Mouse (Mus musculus): ENCODE measurements around the gene Atg4a. TPM values are rescaled to one million over a fixed set of nuclear protein-coding genes. Genes with fewer than 3 reads are reported as not detected.

Gene Atg4a
- polyA plus RNA-seq, 1 experiment from 2014 or later, result 24.6 TPM

DNA sequence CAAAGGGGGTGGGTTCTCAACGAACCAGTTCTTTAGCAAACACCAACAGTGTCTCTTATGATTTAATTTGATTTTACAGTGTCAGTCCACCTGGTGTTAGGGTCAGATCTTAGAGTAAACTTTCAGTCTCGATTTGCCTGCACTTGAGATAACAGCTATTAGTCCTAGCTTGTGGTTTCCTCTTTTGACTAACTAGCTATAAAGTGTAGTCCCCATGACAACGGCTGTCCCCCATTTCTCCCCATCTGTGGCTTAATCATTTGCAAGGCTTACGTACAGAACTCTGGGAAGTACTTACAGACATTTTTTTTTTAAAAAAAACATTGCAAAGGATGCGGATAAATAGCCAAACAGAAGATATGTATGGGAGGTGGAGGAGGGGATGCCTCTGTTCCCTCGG, 28.1 kb downstream of the Atg4a start:
- Histone ChIP-seq H3K4me3 (no peak overlapping the region), H3K27me3 (peaks cover 5% of the 10 kb centered on the region; the same call in 1 of the 2 replicates)
- 53% methylated on average over 6 of the region's 6 CpGs for WGBS

DNA sequence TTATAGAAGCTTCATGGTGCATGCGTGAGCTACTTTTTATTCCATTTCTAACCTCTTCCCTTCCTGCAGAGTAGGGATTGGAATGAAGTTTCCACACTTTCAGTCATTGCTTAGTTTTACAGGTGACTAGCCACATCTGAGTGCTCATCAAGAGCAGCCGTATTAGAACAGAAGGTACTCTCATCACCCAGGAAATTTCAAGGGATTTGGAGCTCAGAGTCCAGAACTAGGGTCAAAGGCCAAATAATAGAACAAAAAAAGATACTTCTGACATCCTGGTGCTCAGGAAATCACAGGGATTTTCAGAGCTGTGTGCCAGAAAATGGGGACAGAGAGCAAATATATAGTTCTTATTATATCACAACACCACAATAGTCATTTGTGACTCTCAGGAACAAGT, 28.5 kb downstream of the Atg4a start:
- H3K27ac ChIP-seq, result no peak overlapping the region
- H3K9me3 ChIP-seq, result no peaks in the 10 kb centered on the region
- H3K9ac ChIP-seq, result no peak overlapping the region
- no peaks in the 10 kb centered on the region for H3K36me3 ChIP-seq
- H3K4me1 ChIP-seq, result 0 out of 2 replicates have a peak, but pooled peaks cover under 1% of the 10 kb centered on the region
- no peak overlapping the region for H3K4me3 ChIP-seq
- peaks cover 5% of the 10 kb centered on the region; the same call in 1 of the 2 replicates for H3K27me3 ChIP-seq
- 72% methylated on average over 2 of the region's 2 CpGs for WGBS
- ATAC-seq (ENCODE audit: insufficient number of reproducible peaks, low FRiP score, low TSS enrichment, low read depth), result no peak
- H3K4me2 ChIP-seq, result no peak overlapping the region

More for the DNA sequence above, 28.1 kb downstream of the Atg4a start:
- 0 out of 2 replicates have a peak, but pooled peaks cover 4% of the 10 kb centered on the region for H3K4me1 ChIP-seq
- H3K9me3 ChIP-seq, result no peaks in the 10 kb centered on the region
- H3K4me2 ChIP-seq, result no peak overlapping the region
- no peaks in the 10 kb centered on the region for H3K36me3 ChIP-seq
- no peak overlapping the region for H3K9ac ChIP-seq
- ATAC-seq (ENCODE audit: insufficient number of reproducible peaks, low FRiP score, low TSS enrichment, low read depth), result no peak
- no peak overlapping the region for H3K27ac ChIP-seq

DNA sequence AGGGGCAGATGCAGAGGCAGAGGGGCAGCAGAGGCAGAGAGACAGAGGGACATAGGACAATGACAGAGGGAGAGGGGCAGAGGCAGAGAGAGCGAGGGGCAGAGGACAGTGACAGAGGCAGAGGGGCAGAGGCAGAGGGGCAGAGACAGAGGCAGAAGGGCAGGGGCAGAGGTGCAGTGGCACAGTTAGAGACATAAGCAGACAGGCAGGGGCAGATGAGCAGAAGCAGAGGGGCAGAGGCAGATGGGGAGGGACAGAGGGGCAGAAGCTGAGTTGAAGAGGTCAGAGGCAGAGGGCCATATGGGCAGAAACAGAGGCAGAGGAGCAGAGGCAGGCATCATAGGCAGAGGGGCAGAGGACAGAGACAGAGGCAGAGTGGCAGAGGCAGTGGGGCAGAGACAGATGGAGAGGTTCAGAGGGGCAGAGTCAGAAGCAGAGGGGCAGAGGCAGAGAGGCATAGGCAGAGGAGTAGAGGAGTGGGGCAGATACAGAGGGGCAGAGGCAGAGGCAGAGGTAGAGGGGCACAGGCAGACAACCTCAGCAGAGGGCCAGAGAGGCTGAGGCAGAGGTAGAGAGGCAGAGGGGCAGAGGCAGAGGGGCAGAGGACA, 40.3 kb downstream of the Atg4a start:
- no peak overlapping the region for H3K4me2 ChIP-seq
- no peak overlapping the region for H3K4me3 ChIP-seq
- no peaks in the 10 kb centered on the region for H3K9me3 ChIP-seq
- no peaks in the 10 kb centered on the region for H3K36me3 ChIP-seq
- H3K27me3 ChIP-seq, result no peaks in the 10 kb centered on the region; the same call in 1 of the 2 replicates
- H3K4me1 ChIP-seq, result no peaks in the 10 kb centered on the region
- H3K27ac ChIP-seq, result no peak overlapping the region
- peak; percentile 48; the same call in 1 of the 2 replicates for ATAC-seq (ENCODE audit: insufficient number of reproducible peaks, low FRiP score, low TSS enrichment, low read depth)
- H3K9ac ChIP-seq, result no peak overlapping the region
- 80% methylated on average over 1 of the region's 1 CpGs for WGBS

DNA sequence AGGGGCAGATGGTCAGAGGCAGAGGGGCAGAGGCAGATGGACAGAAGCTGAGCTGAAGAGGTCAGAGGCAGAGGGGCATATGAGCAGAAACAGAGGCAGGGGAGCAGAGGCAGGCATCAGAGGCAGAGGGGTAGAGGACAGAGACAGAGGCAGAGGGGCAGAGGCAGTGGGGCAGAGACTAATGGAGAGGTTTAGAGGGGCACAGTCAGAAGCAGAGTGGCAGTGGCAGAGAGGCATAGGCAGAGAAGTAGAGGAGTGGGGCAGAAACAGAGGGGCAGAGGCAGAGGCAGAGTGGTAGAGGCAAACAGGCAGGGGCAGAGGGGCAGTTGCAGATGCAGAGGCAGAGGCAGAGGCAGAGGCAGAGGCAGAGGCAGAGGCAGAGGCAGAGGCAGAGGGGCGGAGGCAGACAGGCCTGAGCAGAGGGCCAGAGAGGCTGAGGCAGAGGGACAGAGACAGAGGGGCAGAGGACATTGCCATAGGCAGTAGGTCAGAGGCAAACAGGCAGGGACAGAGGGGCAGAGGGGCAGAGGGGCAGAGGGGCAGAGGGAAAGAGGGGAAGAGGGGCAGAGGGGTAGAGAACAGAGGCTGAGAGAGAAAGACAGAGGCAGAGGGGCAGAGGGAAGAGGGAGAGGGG, 41.3 kb downstream of the Atg4a start:
- Histone ChIP-seq H3K36me3 (no peaks in the 10 kb centered on the region), H3K4me3 (no peak overlapping the region), H3K4me1 (no peaks in the 10 kb centered on the region), H3K4me2 (no peak overlapping the region), H3K27ac (no peak overlapping the region), H3K27me3 (no peaks in the 10 kb centered on the region; the same call in 1 of the 2 replicates), H3K9ac (no peak overlapping the region), H3K9me3 (no peaks in the 10 kb centered on the region)
- WGBS, result 85% methylated on average over 1 of the region's 1 CpGs
- no peak for ATAC-seq (ENCODE audit: insufficient number of reproducible peaks, low FRiP score, low TSS enrichment, low read depth)

DNA sequence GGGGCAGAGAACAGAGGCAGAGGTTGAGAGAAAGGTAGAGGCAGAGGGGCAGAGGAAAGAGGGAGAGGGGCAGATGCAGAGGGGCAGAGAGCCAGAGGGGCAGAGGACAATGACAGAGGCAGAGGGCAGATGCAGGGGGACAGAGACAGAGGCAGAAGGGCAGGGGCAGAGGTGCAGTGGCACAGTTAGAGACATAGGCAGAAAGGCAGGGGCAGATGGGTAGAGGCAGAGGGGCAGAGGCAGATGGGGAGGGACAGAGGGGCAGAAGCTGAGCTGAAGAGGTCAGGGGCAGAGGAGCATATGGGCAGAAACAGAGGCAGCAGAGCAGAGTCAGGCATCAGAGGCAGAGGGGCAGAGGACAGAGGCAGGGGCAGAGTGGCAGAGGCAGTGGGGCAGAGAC, 42.2 kb downstream of the Atg4a start:
- no peaks in the 10 kb centered on the region for H3K36me3 ChIP-seq
- H3K4me1 ChIP-seq, result no peaks in the 10 kb centered on the region
- no peak overlapping the region for H3K27ac ChIP-seq
- no peaks in the 10 kb centered on the region; the same call in 1 of the 2 replicates for H3K27me3 ChIP-seq
- no peak overlapping the region for H3K9ac ChIP-seq
- H3K4me2 ChIP-seq, result no peak overlapping the region
- H3K9me3 ChIP-seq, result no peaks in the 10 kb centered on the region
- H3K4me3 ChIP-seq, result no peak overlapping the region
- 0 out of 2 replicates have a peak, but pooled peaks have one; percentile 30 for ATAC-seq (ENCODE audit: insufficient number of reproducible peaks, low FRiP score, low TSS enrichment, low read depth)

DNA sequence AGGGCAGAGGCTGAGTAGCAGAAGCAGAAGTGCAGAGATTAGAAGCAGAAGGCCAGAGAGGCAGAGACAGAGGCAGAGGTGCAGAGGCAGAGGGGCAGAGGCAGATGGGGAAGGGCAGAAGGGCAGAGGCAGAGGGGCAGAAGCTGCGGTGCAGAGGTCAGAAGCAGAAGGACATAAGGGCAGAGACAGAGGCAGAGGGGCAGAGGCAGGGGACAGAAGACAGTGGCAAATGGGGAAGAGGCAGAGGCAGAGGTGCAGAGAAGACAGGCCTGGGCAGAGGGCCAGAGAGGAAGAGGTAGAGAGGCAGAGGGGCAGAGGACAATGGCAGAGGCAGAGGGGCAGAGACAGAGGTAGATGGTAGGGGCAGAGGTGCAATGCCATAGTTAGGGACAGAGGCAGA, 193.0 kb downstream of the Atg4a start:
- 67% methylated on average over 1 of the region's 1 CpGs for WGBS
- H3K36me3 ChIP-seq, result no peaks in the 10 kb centered on the region
- H3K4me1 ChIP-seq, result no peaks in the 10 kb centered on the region
- no peak overlapping the region for H3K4me3 ChIP-seq
- no peak for ATAC-seq (ENCODE audit: insufficient number of reproducible peaks, low FRiP score, low TSS enrichment, low read depth)
- no peaks in the 10 kb centered on the region; the same call in 1 of the 2 replicates for H3K27me3 ChIP-seq
- no peaks in the 10 kb centered on the region for H3K9me3 ChIP-seq
- no peak overlapping the region for H3K9ac ChIP-seq
- no peak overlapping the region for H3K4me2 ChIP-seq
- H3K27ac ChIP-seq, result no peak overlapping the region

DNA sequence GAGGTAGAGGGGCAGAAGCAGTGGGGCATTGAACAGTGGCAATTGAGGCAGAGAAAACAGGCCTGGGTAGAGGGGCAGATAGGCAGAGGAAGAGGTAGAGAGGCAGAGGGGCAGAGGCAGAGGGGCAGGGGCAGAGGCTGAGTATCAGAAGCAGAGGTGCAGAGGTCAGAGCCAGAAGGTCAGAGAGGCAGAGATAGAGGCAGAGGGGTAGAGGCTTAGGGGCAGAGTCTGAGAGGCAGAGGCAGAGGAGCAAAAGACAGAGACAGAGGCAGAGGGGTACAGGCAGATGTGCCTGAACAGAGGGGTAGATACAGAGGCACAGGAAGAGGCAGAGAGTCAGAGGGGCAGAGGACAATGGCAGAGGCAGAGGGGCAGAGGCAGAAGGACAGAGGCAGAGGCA, 193.6 kb downstream of the Atg4a start:
- no peaks in the 10 kb centered on the region for H3K36me3 ChIP-seq
- no peak overlapping the region for H3K27ac ChIP-seq
- no peaks in the 10 kb centered on the region for H3K4me1 ChIP-seq
- no peaks in the 10 kb centered on the region; the same call in 1 of the 2 replicates for H3K27me3 ChIP-seq
- H3K4me3 ChIP-seq, result no peak overlapping the region
- H3K4me2 ChIP-seq, result no peak overlapping the region
- H3K9ac ChIP-seq, result no peak overlapping the region
- 0 out of 2 replicates have a peak, but pooled peaks have one; percentile 44 for ATAC-seq (ENCODE audit: insufficient number of reproducible peaks, low FRiP score, low TSS enrichment, low read depth)
- H3K9me3 ChIP-seq, result no peaks in the 10 kb centered on the region

DNA sequence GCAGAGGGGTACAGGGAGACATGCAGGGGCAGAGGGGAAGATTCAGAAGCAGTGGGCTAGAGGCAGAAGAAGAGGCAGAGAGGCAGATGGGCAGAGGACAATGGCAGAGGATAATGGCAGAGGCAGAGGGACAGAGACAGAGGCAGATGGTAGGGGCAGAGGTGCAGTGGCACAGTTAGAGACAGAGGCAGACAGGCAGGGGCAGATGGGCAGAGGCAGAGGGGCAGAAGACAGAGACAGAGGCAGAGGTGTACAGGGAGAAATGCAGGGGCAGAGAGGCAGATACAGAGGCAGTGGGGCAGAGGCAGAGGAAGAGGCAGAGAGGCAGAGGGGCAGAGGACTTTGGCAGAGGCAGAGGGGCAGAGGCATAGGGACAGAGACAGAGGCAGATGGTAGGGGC, 194.5 kb downstream of the Atg4a start:
- no peak overlapping the region for H3K27ac ChIP-seq
- H3K36me3 ChIP-seq, result no peaks in the 10 kb centered on the region
- no peak overlapping the region for H3K4me2 ChIP-seq
- no peaks in the 10 kb centered on the region; the same call in 1 of the 2 replicates for H3K27me3 ChIP-seq
- H3K4me1 ChIP-seq, result no peaks in the 10 kb centered on the region
- no peak overlapping the region for H3K9ac ChIP-seq
- ATAC-seq (ENCODE audit: insufficient number of reproducible peaks, low FRiP score, low TSS enrichment, low read depth), result no peak
- H3K4me3 ChIP-seq, result no peak overlapping the region
- no peaks in the 10 kb centered on the region for H3K9me3 ChIP-seq

DNA sequence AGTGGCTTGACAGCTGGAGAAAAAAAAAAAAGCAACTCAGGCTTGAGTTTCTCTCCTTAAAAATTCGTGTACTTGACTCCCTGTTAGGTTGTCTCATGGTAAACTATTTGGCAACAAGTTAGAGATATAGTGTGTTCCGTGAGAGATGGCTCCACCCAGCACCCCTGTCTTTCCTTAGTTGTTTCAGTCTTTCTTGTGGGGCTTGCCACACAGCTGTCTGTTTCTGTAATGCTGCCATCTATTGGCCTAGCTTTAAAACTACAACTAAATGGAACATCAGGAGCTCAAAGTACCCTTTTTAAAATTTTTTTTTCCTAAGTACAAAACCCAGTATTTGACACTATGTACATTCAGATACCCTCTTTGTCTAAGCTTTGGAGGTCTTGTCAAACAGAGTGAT, 200.0 kb downstream of the Atg4a start:
- ATAC-seq (ENCODE audit: insufficient number of reproducible peaks, low FRiP score, low TSS enrichment, low read depth), result no peak
- H3K36me3 ChIP-seq, result no peaks in the 10 kb centered on the region

DNA sequence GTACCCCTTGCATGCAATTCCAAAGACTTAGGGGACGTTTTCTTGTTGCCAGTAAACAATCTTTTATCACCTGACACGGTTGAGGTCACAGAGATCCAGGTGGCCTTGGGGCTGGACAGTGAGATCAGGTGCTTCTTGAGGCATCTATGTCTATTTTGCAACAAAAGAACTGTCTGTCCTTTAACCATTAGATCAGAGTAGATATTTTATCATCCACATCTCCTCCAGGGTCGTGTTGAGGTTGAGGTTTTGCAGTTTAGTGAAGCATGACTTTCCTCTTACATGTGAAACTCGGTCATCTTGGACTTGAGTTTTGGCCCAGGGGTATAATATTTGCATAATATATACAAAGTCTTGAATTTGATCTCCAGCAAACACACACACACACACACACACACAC, 200.9 kb downstream of the Atg4a start:
- H3K4me1 ChIP-seq, result no peaks in the 10 kb centered on the region
- H3K27ac ChIP-seq, result no peak overlapping the region
- no peaks in the 10 kb centered on the region for H3K27me3 ChIP-seq
- ATAC-seq (ENCODE audit: insufficient number of reproducible peaks, low FRiP score, low TSS enrichment, low read depth), result no peak
- H3K9me3 ChIP-seq, result no peaks in the 10 kb centered on the region
- no peak overlapping the region for H3K9ac ChIP-seq
- H3K4me3 ChIP-seq, result no peak overlapping the region
- H3K4me2 ChIP-seq, result no peak overlapping the region
- H3K36me3 ChIP-seq, result no peaks in the 10 kb centered on the region
- 56% methylated on average over 4 of the region's 4 CpGs for WGBS

More for the DNA sequence above, 200.0 kb downstream of the Atg4a start:
- 11% methylated on average over 2 of the region's 2 CpGs for WGBS
- no peak overlapping the region for H3K9ac ChIP-seq
- no peak overlapping the region for H3K27ac ChIP-seq
- H3K4me1 ChIP-seq, result no peaks in the 10 kb centered on the region
- H3K9me3 ChIP-seq, result no peaks in the 10 kb centered on the region
- no peak overlapping the region for H3K4me2 ChIP-seq
- H3K4me3 ChIP-seq, result no peak overlapping the region
- no peaks in the 10 kb centered on the region for H3K27me3 ChIP-seq

DNA sequence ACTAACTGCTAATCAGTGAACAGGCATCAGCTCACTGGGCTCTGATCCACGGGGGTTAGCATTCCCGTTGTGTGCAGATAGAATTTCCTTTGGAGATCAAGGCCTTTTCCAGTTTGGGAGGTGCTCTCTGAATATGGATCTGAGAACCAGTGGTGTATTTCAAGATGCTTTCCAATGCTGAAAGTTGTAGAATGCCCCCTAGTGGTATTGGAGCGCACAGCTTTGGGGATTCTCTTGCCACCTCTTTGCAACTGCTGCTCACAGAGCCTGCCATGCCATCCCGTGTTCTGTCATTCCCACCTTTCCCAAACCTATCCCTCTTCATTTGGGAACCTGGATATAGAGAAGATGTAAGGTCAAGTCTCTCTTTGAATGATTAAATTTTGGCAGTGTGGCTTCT, 201.5 kb downstream of the Atg4a start:
- H3K4me2 ChIP-seq, result no peak overlapping the region
- H3K9ac ChIP-seq, result no peak overlapping the region
- H3K4me3 ChIP-seq, result no peak overlapping the region
- H3K36me3 ChIP-seq, result no peaks in the 10 kb centered on the region
- H3K27ac ChIP-seq, result no peak overlapping the region
- H3K27me3 ChIP-seq, result no peaks in the 10 kb centered on the region
- H3K4me1 ChIP-seq, result no peaks in the 10 kb centered on the region
- WGBS, result 33% methylated on average over 4 of the region's 4 CpGs
- no peak for ATAC-seq (ENCODE audit: insufficient number of reproducible peaks, low FRiP score, low TSS enrichment, low read depth)
- H3K9me3 ChIP-seq, result no peaks in the 10 kb centered on the region

DNA sequence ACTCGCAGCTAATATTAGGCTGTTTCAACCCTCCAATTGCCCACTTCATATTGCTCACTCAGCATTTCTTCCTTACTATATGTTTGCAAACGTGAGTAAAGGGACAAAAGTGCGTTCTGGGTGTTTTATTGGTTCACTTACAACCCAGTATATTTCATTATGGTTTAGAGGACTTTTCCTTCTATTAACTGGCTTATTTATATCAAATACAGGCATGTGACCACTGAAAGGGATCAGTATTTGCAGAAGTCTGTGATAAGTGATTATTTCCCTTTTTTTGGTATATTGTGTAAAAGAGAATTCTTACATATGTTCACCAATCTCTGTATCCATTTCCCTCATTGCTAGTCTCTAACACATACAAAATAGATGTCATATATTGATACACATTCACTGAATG, 203.7 kb downstream of the Atg4a start:
- Histone ChIP-seq H3K4me3 (no peak overlapping the region), H3K4me1 (no peaks in the 10 kb centered on the region), H3K27me3 (no peaks in the 10 kb centered on the region), H3K4me2 (no peak overlapping the region), H3K27ac (no peak overlapping the region), H3K36me3 (no peaks in the 10 kb centered on the region), H3K9ac (no peak overlapping the region), H3K9me3 (no peaks in the 10 kb centered on the region)
- no peak for ATAC-seq (ENCODE audit: insufficient number of reproducible peaks, low FRiP score, low TSS enrichment, low read depth)
- WGBS, result 59% methylated on average over 3 of the region's 3 CpGs

Measured in limb, embryonic 15.5 days (tissue).